Comparison of ENCODE assay signal across 9 mouse cellular contexts in the genomic region with DNA sequence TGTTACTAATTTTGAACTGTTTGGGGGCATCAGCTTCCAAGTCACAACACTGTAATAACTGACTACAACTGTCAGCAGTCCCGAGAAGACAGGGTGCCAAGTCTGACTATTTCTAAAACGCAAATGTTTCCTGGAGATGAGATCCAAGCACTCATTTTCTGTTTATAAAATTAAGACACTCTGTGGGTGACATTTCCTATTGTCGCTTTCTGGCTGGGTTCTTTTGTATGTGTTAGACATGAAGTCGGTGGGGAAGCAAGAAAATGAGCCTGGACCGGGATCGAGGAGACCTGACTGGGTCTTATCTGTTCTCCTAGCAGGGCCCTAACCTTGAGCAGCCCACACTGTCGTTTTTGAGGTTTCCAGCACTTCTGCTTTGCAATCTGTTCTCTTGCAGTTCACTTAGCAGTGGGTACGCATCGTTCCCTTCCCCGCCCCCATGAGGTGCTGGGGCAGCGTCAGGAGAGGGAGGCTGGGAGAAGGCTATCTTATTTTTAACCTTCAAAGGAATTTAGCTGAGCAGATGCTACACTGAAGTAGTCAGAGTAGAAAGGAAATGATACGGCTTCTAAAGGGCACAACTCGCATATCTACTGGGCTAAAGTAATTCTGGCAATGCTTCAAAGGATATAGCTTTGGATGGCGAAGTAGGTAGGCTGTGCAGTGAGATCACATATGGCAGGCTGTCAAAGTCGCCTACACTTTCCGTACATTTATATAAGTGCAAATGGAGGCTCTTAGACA.
DNase-seq lines count a peak whose midpoint lies in the region; ATAC-seq and TF ChIP-seq lines count a peak whose summit lies in the region.
"Had no signal": no experiment of that assay in that cellular context is flagged by ENCODE, and none has a peak within 500 bp of the region (broad histone marks: within the 10 kb centered on the region; RNA-seq: fewer than 3 reads in every experiment).

No protein-coding gene starts in this region.

- H3K4me3 ChIP-seq in lung, embryonic 15.5 days = no peak overlapping the region
- no peak overlapping the region for H3K4me3 ChIP-seq in lung, adult 2 months (replicated peaks; ENCODE audit: extremely low read depth, low read depth, low read length)
- H3K4me3 ChIP-seq: limb, embryonic 12.5 days had no signal

- no peak for ATAC-seq in lung, embryonic 15.5 days (ENCODE audit: borderline replicate concordance, extremely low read depth, low FRiP score, low TSS enrichment)

- peak; percentile 29 to 36 for DNase-seq in cerebellum, postnatal 14 days
- DNase-seq in cerebellum, adult 8-10 months = no peak
- no peak for DNase-seq in lung, adult 2 months
- peak; percentile 39 to 40 for DNase-seq in layer of hippocampus, adult 8-10 months (ENCODE audit: low spot score in 2 of 2)
- DNase-seq in right cerebral cortex, postnatal 4 days = peak; percentile 19
- no peak for DNase-seq in kidney, postnatal 36 days
- no peak for DNase-seq in thymus, postnatal 4 days

- WGBS in lung, embryonic 15.5 days = 28% methylated on average over 16 of the region's 16 CpGs
- WGBS in lung, adult 2 months = 27% methylated on average over 16 of the region's 16 CpGs

- no peaks in the 10 kb centered on the region for H3K36me3 ChIP-seq in lung, embryonic 15.5 days
- H3K36me3 ChIP-seq: limb, embryonic 12.5 days had no signal

- H3K27ac ChIP-seq in lung, embryonic 15.5 days = no peak overlapping the region
- H3K27ac ChIP-seq: limb, embryonic 12.5 days had no signal

- H3K4me1 ChIP-seq in lung, embryonic 15.5 days = peaks cover 12% of the 10 kb centered on the region; the same call in 1 of the 2 replicates
- H3K4me1 ChIP-seq in lung, adult 2 months (ENCODE audit: control insufficient read depth, insufficient read depth, low read length) = no peaks in the 10 kb centered on the region; the same call in 1 of the 2 replicates

- no peak for TF ChIP-seq POLR2A in lung, adult 2 months (IDR thresholded peaks at IDR 0.05; ENCODE audit: borderline replicate concordance, extremely low read depth, low read depth, low read length)

- no peak for TF ChIP-seq CTCF in lung, adult 2 months (IDR thresholded peaks at IDR 0.05; ENCODE audit: insufficient read depth, low read length)

- H3K4me2 ChIP-seq in lung, embryonic 15.5 days = peak overlapping the region; percentile 19
- H3K4me2 ChIP-seq: limb, embryonic 12.5 days had no signal

- no peak overlapping the region for H3K9ac ChIP-seq in lung, embryonic 15.5 days
- H3K9ac ChIP-seq: limb, embryonic 12.5 days had no signal

- H3K9me3 ChIP-seq in lung, embryonic 15.5 days = no peaks in the 10 kb centered on the region
- H3K9me3 ChIP-seq: limb, embryonic 12.5 days had no signal

- H3K27me3 ChIP-seq in lung, embryonic 15.5 days = peaks cover 7% of the 10 kb centered on the region; the same call in 1 of the 2 replicates

Comparison
In these comparisons a context has a peak if more than half of its experiments do, and no peak if none do; other contexts are left out.
1. DNase-seq: peak in cerebellum, postnatal 14 days (2 of 2), layer of hippocampus, adult 8-10 months (2 of 2) and right cerebral cortex, postnatal 4 days (single experiment); none in cerebellum, adult 8-10 months (single experiment), lung, adult 2 months (single experiment), kidney, postnatal 36 days (0 of 2) and thymus, postnatal 4 days (single experiment).